Mouse (Mus musculus): Measurements from ENCODE around the gene Gemin4. TPM values are rescaled to one million over a fixed set of nuclear protein-coding genes. Genes with fewer than 3 reads are reported as not detected.
A peak's percentile ranks its signal among the peaks of the same experiment; 100 is the strongest.

Gene Gemin4
- polyA plus RNA-seq, 1 experiment from 2014 or later = 17.7 TPM

GRCm38 (mm10) chr11:76201761-76202674, 15.4 kb downstream of the Gemin4 start:
- Histone ChIP-seq H3K9ac (replicated peaks; ENCODE audit: low read depth, low read length) (peak overlapping the region; percentile 95), H3K27ac (ENCODE audit: low read length) (peak overlapping the region; percentile 73; the same call in 1 of the 2 replicates), H3K4me2 (ENCODE audit: low read length) (peak overlapping the region; percentile 76), H3K9me3 (ENCODE audit: control insufficient read depth, low read length) (no peaks in the 10 kb centered on the region), H3K36me3 (ENCODE audit: control insufficient read depth, insufficient read depth) (peaks cover 12% of the 10 kb centered on the region), H3K27me3 (replicated peaks; ENCODE audit: control insufficient read depth, insufficient read depth, low read length) (no peaks in the 10 kb centered on the region), H3K4me1 (replicated peaks; ENCODE audit: control insufficient read depth, insufficient read depth, low read length) (peaks cover 15% of the 10 kb centered on the region), H3K4me3 (replicated peaks; ENCODE audit: low read length) (peak overlapping the region; percentile 94)
- peak; percentile 98 for ATAC-seq
- WGBS = under 1% methylated on average over 84 of the region's 90 CpGs

GRCm38 (mm10) chr11:76196977-76197469, 20.4 kb downstream of the Gemin4 start:
- 45% methylated on average over 8 of the region's 8 CpGs for WGBS
- no peak for ATAC-seq
- Histone ChIP-seq H3K36me3 (ENCODE audit: control insufficient read depth, insufficient read depth) (no peaks in the 10 kb centered on the region), H3K4me1 (replicated peaks; ENCODE audit: control insufficient read depth, insufficient read depth, low read length) (peaks cover 7% of the 10 kb centered on the region), H3K27me3 (replicated peaks; ENCODE audit: control insufficient read depth, insufficient read depth, low read length) (no peaks in the 10 kb centered on the region), H3K4me3 (replicated peaks; ENCODE audit: low read length) (no peak overlapping the region), H3K27ac (ENCODE audit: low read length) (no peak overlapping the region), H3K4me2 (ENCODE audit: low read length) (no peak overlapping the region), H3K9me3 (ENCODE audit: control insufficient read depth, low read length) (no peaks in the 10 kb centered on the region), H3K9ac (replicated peaks; ENCODE audit: low read depth, low read length) (no peak overlapping the region)

- H3K4me3 ChIP-seq (replicated peaks; ENCODE audit: low read length) = no peak overlapping the region
- no peak overlapping the region for H3K4me2 ChIP-seq (ENCODE audit: low read length)
- no peaks in the 10 kb centered on the region for H3K9me3 ChIP-seq (ENCODE audit: control insufficient read depth, low read length)
- peaks cover 3% of the 10 kb centered on the region for H3K4me1 ChIP-seq (replicated peaks; ENCODE audit: control insufficient read depth, insufficient read depth, low read length)
- no peaks in the 10 kb centered on the region for H3K36me3 ChIP-seq (ENCODE audit: control insufficient read depth, insufficient read depth)
- no peak for ATAC-seq
- H3K27ac ChIP-seq (ENCODE audit: low read length) = no peak overlapping the region
- 52% methylated on average over 8 of the region's 8 CpGs for WGBS
- no peak overlapping the region for H3K9ac ChIP-seq (replicated peaks; ENCODE audit: low read depth, low read length)
- H3K27me3 ChIP-seq (replicated peaks; ENCODE audit: control insufficient read depth, insufficient read depth, low read length) = no peaks in the 10 kb centered on the region
Observed at GRCm38 (mm10) chr11:76196275-76196976, 21.0 kb downstream of the Gemin4 start.

GRCm38 (mm10) chr11:76186908-76187307, 30.6 kb downstream of the Gemin4 start:
- no peaks in the 10 kb centered on the region for H3K9me3 ChIP-seq (ENCODE audit: control insufficient read depth, low read length)
- no peak overlapping the region for H3K4me3 ChIP-seq (replicated peaks; ENCODE audit: low read length)
- no peak overlapping the region for H3K9ac ChIP-seq (replicated peaks; ENCODE audit: low read depth, low read length)
- H3K27ac ChIP-seq (ENCODE audit: low read length) = no peak overlapping the region
- no peaks in the 10 kb centered on the region for H3K4me1 ChIP-seq (replicated peaks; ENCODE audit: control insufficient read depth, insufficient read depth, low read length)
- WGBS = 85% methylated on average over 6 of the region's 6 CpGs
- H3K27me3 ChIP-seq (replicated peaks; ENCODE audit: control insufficient read depth, insufficient read depth, low read length) = no peaks in the 10 kb centered on the region
- no peaks in the 10 kb centered on the region for H3K36me3 ChIP-seq (ENCODE audit: control insufficient read depth, insufficient read depth)
- H3K4me2 ChIP-seq (ENCODE audit: low read length) = no peak overlapping the region
- no peak for ATAC-seq

- WGBS = 88% methylated on average over 4 of the region's 4 CpGs
Observed at GRCm38 (mm10) chr11:76183745-76184144, 33.7 kb downstream of the Gemin4 start.

GRCm38 (mm10) chr11:76180146-76180540, 37.3 kb downstream of the Gemin4 start:
- peak overlapping the region; percentile 76 for H3K4me3 ChIP-seq (replicated peaks; ENCODE audit: low read length)
- peak overlapping the region; percentile 72 for H3K9ac ChIP-seq (replicated peaks; ENCODE audit: low read depth, low read length)
- no peaks in the 10 kb centered on the region for H3K27me3 ChIP-seq (replicated peaks; ENCODE audit: control insufficient read depth, insufficient read depth, low read length)
- WGBS = 19% methylated on average over 7 of the region's 7 CpGs
- H3K4me1 ChIP-seq (replicated peaks; ENCODE audit: control insufficient read depth, insufficient read depth, low read length) = peaks cover 11% of the 10 kb centered on the region
- peak overlapping the region; percentile 83 for H3K4me2 ChIP-seq (ENCODE audit: low read length)
- H3K27ac ChIP-seq (ENCODE audit: low read length) = no peak overlapping the region
- no peaks in the 10 kb centered on the region for H3K36me3 ChIP-seq (ENCODE audit: control insufficient read depth, insufficient read depth)
- no peak for ATAC-seq
- no peaks in the 10 kb centered on the region for H3K9me3 ChIP-seq (ENCODE audit: control insufficient read depth, low read length)

More at GRCm38 (mm10) chr11:76183745-76184144, 33.7 kb downstream of the Gemin4 start:
- Histone ChIP-seq H3K4me2 (ENCODE audit: low read length) (no peak overlapping the region), H3K27me3 (replicated peaks; ENCODE audit: control insufficient read depth, insufficient read depth, low read length) (no peaks in the 10 kb centered on the region), H3K36me3 (ENCODE audit: control insufficient read depth, insufficient read depth) (no peaks in the 10 kb centered on the region), H3K9me3 (ENCODE audit: control insufficient read depth, low read length) (no peaks in the 10 kb centered on the region), H3K27ac (ENCODE audit: low read length) (no peak overlapping the region), H3K9ac (replicated peaks; ENCODE audit: low read depth, low read length) (no peak overlapping the region), H3K4me3 (replicated peaks; ENCODE audit: low read length) (no peak overlapping the region), H3K4me1 (replicated peaks; ENCODE audit: control insufficient read depth, insufficient read depth, low read length) (peaks cover 5% of the 10 kb centered on the region)
- no peak for ATAC-seq

GRCm38 (mm10) chr11:76179495-76180145, 37.8 kb downstream of the Gemin4 start, which contains the start of the genes Vps53 and Fam57a:
Gene Vps53 (minus strand): TSS chr11:76179647.
Gene Fam57a (plus strand): TSS chr11:76179671.
- H3K27me3 ChIP-seq (replicated peaks; ENCODE audit: control insufficient read depth, insufficient read depth, low read length) = no peaks in the 10 kb centered on the region

GRCm38 (mm10) chr11:76178726-76179494, 38.6 kb downstream of the Gemin4 start:
- no peaks in the 10 kb centered on the region for H3K36me3 ChIP-seq (ENCODE audit: control insufficient read depth, insufficient read depth)
- H3K9me3 ChIP-seq (ENCODE audit: control insufficient read depth, low read length) = no peaks in the 10 kb centered on the region
- no peaks in the 10 kb centered on the region for H3K27me3 ChIP-seq (replicated peaks; ENCODE audit: control insufficient read depth, insufficient read depth, low read length)
- WGBS = 2% methylated on average over 28 of the region's 28 CpGs
- peak overlapping the region; percentile 72 for H3K9ac ChIP-seq (replicated peaks; ENCODE audit: low read depth, low read length)
- peak overlapping the region; percentile 83 for H3K4me2 ChIP-seq (ENCODE audit: low read length)
- peaks cover 11% of the 10 kb centered on the region for H3K4me1 ChIP-seq (replicated peaks; ENCODE audit: control insufficient read depth, insufficient read depth, low read length)
- H3K27ac ChIP-seq (ENCODE audit: low read length) = peak overlapping the region; percentile 48
- ATAC-seq = peak; percentile 67; the same call in 1 of the 2 replicates
- peak overlapping the region; percentile 76 for H3K4me3 ChIP-seq (replicated peaks; ENCODE audit: low read length)

More at GRCm38 (mm10) chr11:76179495-76180145, 37.8 kb downstream of the Gemin4 start, which contains the start of the genes Vps53 and Fam57a:
- H3K4me3 ChIP-seq (replicated peaks; ENCODE audit: low read length) = peak within 1 kb of the TSS; percentile 76
- peak within 1 kb of the TSS; percentile 83 for H3K4me2 ChIP-seq (ENCODE audit: low read length)
- no peaks in the 10 kb centered on the region for H3K9me3 ChIP-seq (ENCODE audit: control insufficient read depth, low read length)
- peak; percentile 96 for ATAC-seq
- peaks cover 11% of the 10 kb centered on the region for H3K4me1 ChIP-seq (replicated peaks; ENCODE audit: control insufficient read depth, insufficient read depth, low read length)
- under 1% methylated on average over 37 of the region's 37 CpGs for WGBS
- peak within 1 kb of the TSS; percentile 72 for H3K9ac ChIP-seq (replicated peaks; ENCODE audit: low read depth, low read length)
- no peaks in the 10 kb centered on the region for H3K36me3 ChIP-seq (ENCODE audit: control insufficient read depth, insufficient read depth)
- peak within 1 kb of the TSS; percentile 48 for H3K27ac ChIP-seq (ENCODE audit: low read length)
